ENCODE assay signal across 1 mouse cellular context in the genomic region with DNA sequence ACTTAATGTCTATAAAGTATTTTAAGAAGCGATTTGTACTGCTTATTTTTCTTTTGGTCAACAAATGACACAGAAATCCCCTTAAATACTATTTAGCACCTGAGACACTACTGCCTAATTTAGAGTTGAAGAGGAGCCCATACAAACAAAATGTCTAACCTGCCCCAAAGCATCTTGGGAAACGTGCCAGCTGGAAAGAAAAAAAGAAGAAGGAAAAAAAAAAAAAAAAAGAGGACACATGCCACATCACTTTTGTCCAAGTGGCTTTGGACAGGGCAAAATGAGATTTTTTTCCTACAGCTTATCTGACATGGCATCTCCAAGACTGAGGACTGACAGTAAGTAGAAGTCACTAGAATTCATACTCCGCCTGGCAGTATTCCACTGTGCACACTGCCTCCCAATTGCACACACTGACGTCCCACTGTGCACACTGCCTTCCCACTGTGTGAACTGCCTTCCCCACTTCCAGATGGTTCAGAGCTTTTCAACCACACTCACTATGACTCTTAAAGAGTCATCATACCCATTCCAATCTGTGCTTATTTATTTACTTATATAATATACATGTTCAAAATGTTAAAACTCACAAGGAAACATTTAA.
TF ChIP-seq lines count a peak whose summit lies in the region.

No protein-coding gene starts in this region.

TF ChIP-seq in MEL, 35 proteins besides CTCF, POLR2A, EP300 and RAD21:
- TF ChIP-seq TCF12 (IDR thresholded peaks at IDR 0.05; ENCODE audit: low read depth, low read length) (no peak), ZNF384 (IDR thresholded peaks at IDR 0.05; ENCODE audit: low read depth, low read length) (0 out of 2 replicates have a peak, but pooled peaks have one; percentile 24)
